Mouse (Mus musculus): ENCODE data around the gene Tecr. TPM values are rescaled to one million over a fixed set of nuclear protein-coding genes. Genes with fewer than 3 reads are reported as not detected.

Gene Tecr
- total and polyA plus RNA-seq, 3 experiments = 145 to 305 (median 216) TPM

DNA sequence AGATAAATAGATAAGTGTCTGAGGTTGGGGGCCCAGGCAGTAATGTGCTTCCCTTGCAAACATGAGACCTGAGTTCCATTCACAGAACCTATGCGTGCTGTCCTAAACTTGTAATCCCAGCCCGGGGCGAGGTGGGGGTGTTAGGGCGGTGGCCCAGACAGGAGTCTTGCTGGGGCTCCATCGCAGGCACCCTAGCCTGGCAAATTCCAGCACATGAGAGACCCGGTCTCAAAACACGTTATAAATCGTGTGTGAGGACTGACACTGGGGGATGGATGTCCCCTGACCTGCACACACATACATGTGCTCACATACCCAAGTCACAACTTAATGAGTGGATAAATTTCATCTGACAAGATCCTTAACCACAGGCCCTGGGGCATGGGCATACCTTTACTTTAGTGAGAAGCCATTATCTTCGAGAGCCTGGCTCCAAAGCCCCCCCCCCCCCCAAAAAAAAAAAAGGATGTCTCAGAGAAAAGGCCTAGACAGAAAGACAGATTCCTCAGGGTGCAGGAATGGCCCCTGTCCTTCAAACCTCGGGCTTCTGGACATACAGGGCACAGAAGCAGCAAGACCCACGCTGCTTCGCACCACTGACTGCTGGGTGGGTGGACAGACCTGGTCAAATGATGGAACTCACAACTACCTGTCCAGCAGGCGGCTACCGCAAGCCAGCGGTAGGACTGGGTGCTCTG, 14.1 kb upstream of the Tecr start:
- no peak for ATAC-seq (ENCODE audit: extremely low read depth, insufficient number of reproducible peaks, low FRiP score, poor library complexity, severe bottlenecking)
- H3K36me3 ChIP-seq (replicated peaks) = no peaks in the 10 kb centered on the region
- DNase-seq (ENCODE audit: low spot score) = no peak
- H3K4me1 ChIP-seq (ENCODE audit: insufficient read depth, low read depth, low read length) = peaks cover 22% of the 10 kb centered on the region
- no peaks in the 10 kb centered on the region for H3K9me3 ChIP-seq (replicated peaks)
- peak overlapping the region; percentile 69; the same call in 1 of the 2 replicates for H3K4me3 ChIP-seq (ENCODE audit: low read depth, low read length)
- H3K27me3 ChIP-seq (ENCODE audit: insufficient read depth, low read length) = no peaks in the 10 kb centered on the region
- no peak for TF ChIP-seq TAL1 (conservative IDR thresholded peaks at IDR 0.05; ENCODE audit: low read depth, low read length)
- no peak for TF ChIP-seq POLR2AphosphoS5 (IDR thresholded peaks at IDR 0.05; ENCODE audit: insufficient replicate concordance, low read depth, low read length)
- no peak for TF ChIP-seq GATA2 (IDR thresholded peaks at IDR 0.05; ENCODE audit: borderline replicate concordance, low read depth, low read length)
- TF ChIP-seq GATA1 (IDR thresholded peaks at IDR 0.05; ENCODE audit: borderline replicate concordance, low read length) = no peak
- no peak for TF ChIP-seq CTCF (IDR thresholded peaks at IDR 0.05; ENCODE audit: low read depth, low read length)

DNA sequence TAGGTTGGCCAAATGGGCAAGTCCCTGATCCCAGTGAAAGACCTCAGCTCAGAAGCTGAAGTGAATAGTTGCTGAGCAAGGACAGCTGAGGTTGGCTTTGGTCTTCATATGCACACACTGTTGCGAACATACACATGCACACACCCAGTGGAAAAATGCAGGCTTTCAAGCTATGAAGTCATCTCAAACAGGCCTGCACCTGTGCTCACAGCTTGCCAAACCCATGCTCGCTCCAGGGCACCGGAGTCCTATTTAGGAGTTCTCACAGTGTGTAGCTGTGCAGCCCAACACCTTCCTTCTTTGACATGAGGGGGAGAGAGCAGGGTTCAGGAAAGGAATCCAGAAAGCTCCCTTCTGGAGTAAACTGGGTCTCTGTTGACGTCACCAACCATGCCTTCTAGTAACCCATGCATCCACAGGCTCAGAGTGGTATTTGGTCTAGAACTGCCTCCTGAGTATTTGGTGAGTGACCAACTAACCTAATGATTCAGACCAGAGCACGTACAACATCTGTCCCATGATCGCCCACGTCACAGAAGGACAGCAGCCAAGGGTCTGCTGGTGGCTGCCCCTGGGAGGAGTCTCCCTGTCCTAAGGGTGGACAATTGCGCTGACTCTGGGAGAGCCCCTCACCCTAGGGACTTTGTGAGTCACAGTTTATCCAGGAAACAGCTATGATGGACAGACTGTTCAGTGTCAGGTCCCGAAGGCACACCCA, 12.0 kb upstream of the Tecr start:
- TF ChIP-seq CTCF (IDR thresholded peaks at IDR 0.05; ENCODE audit: low read depth, low read length) (no peak), GATA1 (IDR thresholded peaks at IDR 0.05; ENCODE audit: borderline replicate concordance, low read length) (no peak), TAL1 (conservative IDR thresholded peaks at IDR 0.05; ENCODE audit: low read depth, low read length) (no peak), GATA2 (IDR thresholded peaks at IDR 0.05; ENCODE audit: borderline replicate concordance, low read depth, low read length) (no peak), POLR2AphosphoS5 (IDR thresholded peaks at IDR 0.05; ENCODE audit: insufficient replicate concordance, low read depth, low read length) (no peak)
- Histone ChIP-seq H3K9me3 (replicated peaks) (no peaks in the 10 kb centered on the region), H3K4me3 (ENCODE audit: low read depth, low read length) (no peak overlapping the region), H3K36me3 (replicated peaks) (peaks cover 7% of the 10 kb centered on the region), H3K27me3 (ENCODE audit: insufficient read depth, low read length) (no peaks in the 10 kb centered on the region), H3K4me1 (ENCODE audit: insufficient read depth, low read depth, low read length) (peaks cover 22% of the 10 kb centered on the region)
- ATAC-seq (ENCODE audit: extremely low read depth, insufficient number of reproducible peaks, low FRiP score, poor library complexity, severe bottlenecking) (no peak), DNase-seq (ENCODE audit: low spot score) (no peak)

DNA sequence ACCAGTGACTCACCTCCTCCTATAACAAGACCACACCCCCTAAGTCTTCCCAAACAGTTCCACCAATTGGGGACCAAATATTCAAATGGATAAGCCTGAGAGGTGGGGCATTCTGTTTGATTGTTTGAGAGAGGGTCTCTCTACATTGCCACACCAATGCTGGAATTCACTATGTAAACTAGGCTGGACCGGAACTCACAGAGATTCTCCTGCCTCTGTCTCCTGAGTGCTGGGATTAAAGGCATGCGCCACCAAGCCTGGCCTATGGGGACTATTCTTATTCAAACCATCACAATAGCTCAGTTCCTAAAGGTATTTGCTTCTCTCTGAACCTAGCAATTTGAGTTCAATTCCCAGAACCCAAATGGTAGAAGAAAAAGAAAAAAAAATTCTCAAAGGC, 10.8 kb upstream of the Tecr start:
- peaks cover 18% of the 10 kb centered on the region for H3K4me1 ChIP-seq (ENCODE audit: insufficient read depth, low read depth, low read length)
- no peak for TF ChIP-seq GATA1 (IDR thresholded peaks at IDR 0.05; ENCODE audit: borderline replicate concordance, low read length)
- TF ChIP-seq CTCF (IDR thresholded peaks at IDR 0.05; ENCODE audit: low read depth, low read length) = no peak
- TF ChIP-seq TAL1 (conservative IDR thresholded peaks at IDR 0.05; ENCODE audit: low read depth, low read length) = no peak
- no peak for TF ChIP-seq POLR2AphosphoS5 (IDR thresholded peaks at IDR 0.05; ENCODE audit: insufficient replicate concordance, low read depth, low read length)
- TF ChIP-seq GATA2 (IDR thresholded peaks at IDR 0.05; ENCODE audit: borderline replicate concordance, low read depth, low read length) = no peak
- no peaks in the 10 kb centered on the region for H3K9me3 ChIP-seq (replicated peaks)
- ATAC-seq (ENCODE audit: extremely low read depth, insufficient number of reproducible peaks, low FRiP score, poor library complexity, severe bottlenecking) (no peak), DNase-seq (ENCODE audit: low spot score) (no peak)
- H3K4me3 ChIP-seq (ENCODE audit: low read depth, low read length) = no peak overlapping the region
- H3K36me3 ChIP-seq (replicated peaks) = peaks cover 16% of the 10 kb centered on the region
- no peaks in the 10 kb centered on the region for H3K27me3 ChIP-seq (ENCODE audit: insufficient read depth, low read length)

DNA sequence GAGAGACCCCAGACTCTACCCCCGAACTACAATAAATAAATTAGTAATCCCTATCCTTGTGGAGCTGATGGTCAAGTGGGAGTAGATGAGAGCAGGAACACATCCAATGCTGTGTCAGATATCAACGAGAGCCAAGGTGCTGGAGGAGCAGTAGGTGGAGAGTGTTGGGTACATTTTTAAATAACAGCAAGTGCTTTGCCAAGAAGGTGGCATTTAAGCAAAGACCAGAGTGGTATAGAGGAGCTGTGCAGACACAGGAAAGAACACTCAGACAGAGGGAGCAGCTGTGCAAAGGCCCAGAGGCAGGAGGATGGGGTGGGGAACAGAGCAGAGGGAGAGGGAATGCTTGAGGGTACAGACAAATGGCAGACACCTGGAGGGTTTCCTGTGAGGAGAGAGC, 9.3 kb upstream of the Tecr start:
- TF ChIP-seq GATA2 (IDR thresholded peaks at IDR 0.05; ENCODE audit: borderline replicate concordance, low read depth, low read length) (no peak), GATA1 (IDR thresholded peaks at IDR 0.05; ENCODE audit: borderline replicate concordance, low read length) (no peak), TAL1 (conservative IDR thresholded peaks at IDR 0.05; ENCODE audit: low read depth, low read length) (no peak), POLR2AphosphoS5 (IDR thresholded peaks at IDR 0.05; ENCODE audit: insufficient replicate concordance, low read depth, low read length) (no peak), CTCF (IDR thresholded peaks at IDR 0.05; ENCODE audit: low read depth, low read length) (no peak)
- no peak for ATAC-seq (ENCODE audit: extremely low read depth, insufficient number of reproducible peaks, low FRiP score, poor library complexity, severe bottlenecking)
- no peak for DNase-seq (ENCODE audit: low spot score)
- peaks cover 30% of the 10 kb centered on the region for H3K36me3 ChIP-seq (replicated peaks)
- no peaks in the 10 kb centered on the region for H3K9me3 ChIP-seq (replicated peaks)
- peaks cover 9% of the 10 kb centered on the region for H3K4me1 ChIP-seq (ENCODE audit: insufficient read depth, low read depth, low read length)
- no peak overlapping the region for H3K4me3 ChIP-seq (ENCODE audit: low read depth, low read length)
- H3K27me3 ChIP-seq (ENCODE audit: insufficient read depth, low read length) = no peaks in the 10 kb centered on the region

DNA sequence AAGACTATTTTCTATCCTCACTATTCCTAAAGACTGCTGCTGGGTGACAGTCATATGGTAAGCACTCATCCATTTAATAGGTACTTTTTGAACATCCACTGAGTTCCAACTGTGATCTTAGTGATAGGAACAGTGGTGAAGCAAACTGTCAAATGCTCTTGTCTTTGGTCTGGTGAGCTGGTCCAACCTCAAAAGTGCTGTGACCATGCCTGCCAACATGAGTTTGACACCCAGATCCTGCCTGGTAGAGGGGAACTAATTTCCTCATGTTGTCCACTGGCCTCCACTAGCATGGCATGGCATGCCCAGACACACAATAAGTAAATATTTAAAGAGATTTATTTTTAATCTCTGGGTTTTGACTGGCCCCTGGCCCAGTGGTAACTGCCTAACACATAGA, 8.9 kb upstream of the Tecr start:
- Histone ChIP-seq H3K36me3 (replicated peaks) (peaks cover 35% of the 10 kb centered on the region), H3K4me3 (ENCODE audit: low read depth, low read length) (no peak overlapping the region), H3K4me1 (ENCODE audit: insufficient read depth, low read depth, low read length) (peaks cover 10% of the 10 kb centered on the region; the same call in 1 of the 2 replicates), H3K9me3 (replicated peaks) (no peaks in the 10 kb centered on the region), H3K27me3 (ENCODE audit: insufficient read depth, low read length) (no peaks in the 10 kb centered on the region)
- ATAC-seq (ENCODE audit: extremely low read depth, insufficient number of reproducible peaks, low FRiP score, poor library complexity, severe bottlenecking) (no peak), DNase-seq (ENCODE audit: low spot score) (no peak)
- no peak for TF ChIP-seq GATA2 (IDR thresholded peaks at IDR 0.05; ENCODE audit: borderline replicate concordance, low read depth, low read length)
- TF ChIP-seq TAL1 (conservative IDR thresholded peaks at IDR 0.05; ENCODE audit: low read depth, low read length) = no peak
- TF ChIP-seq POLR2AphosphoS5 (IDR thresholded peaks at IDR 0.05; ENCODE audit: insufficient replicate concordance, low read depth, low read length) = no peak
- TF ChIP-seq GATA1 (IDR thresholded peaks at IDR 0.05; ENCODE audit: borderline replicate concordance, low read length) = no peak
- TF ChIP-seq CTCF (IDR thresholded peaks at IDR 0.05; ENCODE audit: low read depth, low read length) = no peak

DNA sequence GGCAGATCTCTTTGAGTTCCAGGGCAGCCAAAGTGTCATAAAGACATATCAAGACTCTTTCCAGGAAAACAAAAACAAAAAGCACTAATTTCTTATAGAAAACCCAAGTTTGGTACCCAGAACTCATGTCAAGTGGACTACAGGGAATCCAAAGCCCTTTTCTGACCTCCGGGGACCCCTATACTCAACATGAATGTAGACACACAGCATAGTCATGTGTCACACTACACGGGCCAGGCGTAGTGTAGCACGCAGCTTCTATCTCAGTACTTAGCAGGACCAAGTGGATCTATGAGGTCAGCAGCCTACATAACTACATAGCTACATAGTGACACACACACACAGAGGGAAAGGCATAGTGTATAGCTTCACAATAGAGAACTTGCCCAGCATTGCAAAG, 5.9 kb upstream of the Tecr start:
- Histone ChIP-seq H3K27me3 (ENCODE audit: insufficient read depth, low read length) (no peaks in the 10 kb centered on the region), H3K9me3 (replicated peaks) (no peaks in the 10 kb centered on the region), H3K4me3 (ENCODE audit: low read depth, low read length) (no peak overlapping the region), H3K36me3 (replicated peaks) (peaks cover 58% of the 10 kb centered on the region), H3K4me1 (ENCODE audit: insufficient read depth, low read depth, low read length) (peaks cover 35% of the 10 kb centered on the region)
- no peak for TF ChIP-seq CTCF (IDR thresholded peaks at IDR 0.05; ENCODE audit: low read depth, low read length)
- ATAC-seq (ENCODE audit: extremely low read depth, insufficient number of reproducible peaks, low FRiP score, poor library complexity, severe bottlenecking) (no peak), DNase-seq (ENCODE audit: low spot score) (no peak)

Measured in G1E (cell line).